Mouse (Mus musculus): ENCODE measurements around the gene 9930111J21Rik2. TPM values are rescaled to one million over a fixed set of nuclear protein-coding genes. Genes with fewer than 3 reads are reported as not detected.
"Not testable (repeated sequence)": the region's sequence is repeated elsewhere in the genome, so short reads cannot be mapped to it uniquely, and the experiment has no call there.

The 9930111J21Rik2 gene
- total RNA-seq, 2 experiments from 2014 or later, result 1.1 to 1.2 TPM

GRCm38 (mm10) chr11:48988219-48988618 is 62.8 kb downstream of the 9930111J21Rik2 start:
- intact Hi-C loops (cut with DNase I), result not testable (repeated sequence)

GRCm38 (mm10) chr11:48982848-48983247 is 68.2 kb downstream of the 9930111J21Rik2 start:
- DNase-seq (ENCODE audit: low spot score in 2 of 2); intact Hi-C loops (cut with DNase I): not testable (repeated sequence)

More at GRCm38 (mm10) chr11:48988219-48988618, 62.8 kb downstream of the 9930111J21Rik2 start:
- not testable (repeated sequence) for DNase-seq (ENCODE audit: low spot score in 2 of 2)

- intact Hi-C loops (cut with DNase I); DNase-seq (ENCODE audit: low spot score in 2 of 2): not testable (repeated sequence)
These were observed 71.0 kb downstream of the 9930111J21Rik2 start for GRCm38 (mm10) chr11:48980052-48980451.

GRCm38 (mm10) chr11:48979251-48979650 is 71.8 kb downstream of the 9930111J21Rik2 start, which contains the start of gene 9930111J21Rik1:
9930111J21Rik1 (minus strand) TSS chr11:48979398.
- DNase-seq (ENCODE audit: low spot score in 2 of 2); intact Hi-C loops (cut with DNase I): not testable (repeated sequence)

GRCm38 (mm10) chr11:48978240-48978939 is 72.7 kb downstream of the 9930111J21Rik2 start, which contains the start of gene Olfr56:
Olfr56 (plus strand) TSS chr11:48978889.
- DNase-seq (ENCODE audit: low spot score in 2 of 2); intact Hi-C loops (cut with DNase I): not testable (repeated sequence)

- DNase-seq (ENCODE audit: low spot score in 2 of 2); intact Hi-C loops (cut with DNase I): not testable (repeated sequence)
These were observed 76.4 kb downstream of the 9930111J21Rik2 start for GRCm38 (mm10) chr11:48974686-48975085.

Other genes with a start within 250 kb of the 9930111J21Rik2 start
- 10 to 100 TPM; 61.2 to 62.1 TPM for gene Trim41, start 233.9 kb downstream of the 9930111J21Rik2 start, total RNA-seq (2021)
- gene Trim7, start 225.1 kb downstream of the 9930111J21Rik2 start, total RNA-seq (2021), result 1 to 10 TPM; 2.5 to 3.0 TPM
- gene Gm12184, start 224.6 kb downstream of the 9930111J21Rik2 start, total RNA-seq (2021), result 1 to 10 TPM; 1.3 to 3.0 TPM
- 1 to 10 TPM; 5.2 to 6.2 TPM for gene Irgm1, start 179.6 kb downstream of the 9930111J21Rik2 start, total RNA-seq (2021)
- under 1 TPM; 0.16 to 0.22 TPM for gene Gm5431, start 149.0 kb downstream of the 9930111J21Rik2 start, total RNA-seq (2021)
- 1 to 10 TPM in 1 of 2 experiments, under 1 TPM in 1; 0.99 to 1.5 TPM for gene Psme2b, start 105.1 kb downstream of the 9930111J21Rik2 start, total RNA-seq (2021)
- not detected for gene Olfr56, start 72.4 kb downstream of the 9930111J21Rik2 start, total RNA-seq (2021)
- gene 9930111J21Rik1, start 71.8 kb downstream of the 9930111J21Rik2 start, total RNA-seq (2021), result under 1 TPM; 0.81 to 0.95 TPM
- under 1 TPM; 0.15 to 0.20 TPM for gene Gm12185, start 59.0 kb downstream of the 9930111J21Rik2 start, total RNA-seq (2021)
- under 1 TPM; 0.39 to 0.43 TPM for gene Tgtp1, start 57.1 kb downstream of the 9930111J21Rik2 start, total RNA-seq (2021)
- gene Tgtp2, start 13.0 kb upstream of the 9930111J21Rik2 start, total RNA-seq (2021), result under 1 TPM in 1 of 2 experiments, not detected in 1; 0.18 TPM
- under 1 TPM in 1 of 2 experiments, not detected in 1; 0.74 TPM for gene Ifi47, start 25.3 kb upstream of the 9930111J21Rik2 start, total RNA-seq (2021)
- not detected for gene Olfr1396, start 63.6 kb upstream of the 9930111J21Rik2 start, total RNA-seq (2021)
- gene Olfr1395, start 91.0 kb upstream of the 9930111J21Rik2 start, total RNA-seq (2021), result not detected
- gene Olfr1394, start 103.1 kb upstream of the 9930111J21Rik2 start, total RNA-seq (2021), result not detected
- not detected for gene Btnl9, start 135.9 kb upstream of the 9930111J21Rik2 start, total RNA-seq (2021)
- 10 to 100 TPM; 45.8 to 55.7 TPM for gene Zfp62, start 152.1 kb upstream of the 9930111J21Rik2 start, total RNA-seq (2021)
- gene Mgat1, start 192.9 kb upstream of the 9930111J21Rik2 start, total RNA-seq (2021), result 10 to 100 TPM; 66.0 to 78.6 TPM
- gene Olfr1393, start 227.1 kb upstream of the 9930111J21Rik2 start, total RNA-seq (2021), result under 1 TPM; 0.25 to 0.29 TPM
- not detected for gene Olfr1392, start 234.0 kb upstream of the 9930111J21Rik2 start, total RNA-seq (2021)